Mouse (Mus musculus): ENCODE results near the gene Osbpl8. TPM values are rescaled to one million over a fixed set of nuclear protein-coding genes. Genes with fewer than 3 reads are reported as not detected.

Osbpl8 gene
- polyA plus RNA-seq, 1 experiment from 2014 or later = 6.2 TPM

DNA sequence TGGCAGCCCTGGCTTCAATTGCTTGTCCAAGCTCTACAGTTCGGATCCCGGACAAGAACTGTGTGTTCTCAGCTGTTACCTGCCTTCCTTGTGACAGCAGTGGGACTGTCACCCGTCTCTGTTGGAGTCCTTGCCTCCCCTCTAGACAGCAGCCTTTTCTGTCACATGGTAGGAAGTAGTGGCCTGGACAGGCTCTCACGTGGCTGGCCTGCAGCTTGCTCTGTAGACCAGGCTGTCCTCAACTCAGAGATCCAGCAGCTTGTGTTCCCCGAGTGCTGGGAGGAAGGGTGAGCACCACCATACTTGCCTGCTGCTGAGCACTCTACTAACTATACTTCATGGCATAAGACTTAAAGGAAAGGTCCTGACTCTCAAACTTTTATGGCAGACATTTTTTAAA, 87.1 kb downstream of the Osbpl8 start:
- Histone ChIP-seq H3K27ac (ENCODE audit: low read depth) (no peak overlapping the region), H3K4me1 (replicated peaks; ENCODE audit: control insufficient read depth, insufficient read depth, low read length) (0 out of 2 replicates have a peak, but pooled peaks cover 7% of the 10 kb centered on the region), H3K36me3 (ENCODE audit: control insufficient read depth, insufficient read depth, low read length) (no peaks in the 10 kb centered on the region), H3K9ac (ENCODE audit: low read length) (no peak overlapping the region), H3K9me3 (ENCODE audit: control insufficient read depth, low read length) (no peaks in the 10 kb centered on the region), H3K4me2 (ENCODE audit: low read length) (no peak overlapping the region), H3K27me3 (replicated peaks; ENCODE audit: control insufficient read depth, insufficient read depth, low read length) (no peaks in the 10 kb centered on the region), H3K4me3 (ENCODE audit: low read depth, low read length) (no peak overlapping the region)
- ATAC-seq (replicated peaks; ENCODE audit: low FRiP score, low TSS enrichment, low read depth) = no peak
- WGBS = 72% methylated on average over 5 of the region's 5 CpGs
- DNase-seq (ENCODE audit: low spot score) = no peak

DNA sequence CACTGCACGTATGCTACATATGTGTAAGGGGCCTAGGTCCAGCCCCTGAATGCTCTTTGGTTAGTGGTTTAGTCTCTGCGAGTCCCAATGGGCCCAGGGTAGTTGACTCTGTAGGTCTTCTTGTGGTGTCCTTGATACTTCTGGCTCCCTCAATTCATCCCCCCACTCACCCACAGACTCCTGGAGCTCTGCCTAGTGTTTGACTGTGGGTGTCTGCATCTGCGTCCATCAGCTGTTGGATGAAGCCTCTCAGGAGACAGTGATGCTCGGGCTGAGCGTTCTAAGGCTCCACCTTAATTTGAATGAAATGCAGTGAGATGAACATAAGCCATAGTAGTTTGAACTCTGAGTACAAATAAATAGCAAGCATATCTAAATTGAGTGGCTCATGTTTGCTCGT, 90.7 kb downstream of the Osbpl8 start:
- H3K36me3 ChIP-seq (ENCODE audit: control insufficient read depth, insufficient read depth, low read length) = no peaks in the 10 kb centered on the region
- ATAC-seq (replicated peaks; ENCODE audit: low FRiP score, low TSS enrichment, low read depth) (no peak), DNase-seq (ENCODE audit: low spot score) (no peak)
- H3K9ac ChIP-seq (ENCODE audit: low read length) = no peak overlapping the region
- no peaks in the 10 kb centered on the region for H3K27me3 ChIP-seq (replicated peaks; ENCODE audit: control insufficient read depth, insufficient read depth, low read length)
- no peaks in the 10 kb centered on the region for H3K9me3 ChIP-seq (ENCODE audit: control insufficient read depth, low read length)
- H3K4me2 ChIP-seq (ENCODE audit: low read length) = no peak overlapping the region
- 96% methylated on average over 6 of the region's 6 CpGs for WGBS
- no peaks in the 10 kb centered on the region for H3K4me1 ChIP-seq (replicated peaks; ENCODE audit: control insufficient read depth, insufficient read depth, low read length)
- no peak overlapping the region for H3K27ac ChIP-seq (ENCODE audit: low read depth)
- H3K4me3 ChIP-seq (ENCODE audit: low read depth, low read length) = no peak overlapping the region

DNA sequence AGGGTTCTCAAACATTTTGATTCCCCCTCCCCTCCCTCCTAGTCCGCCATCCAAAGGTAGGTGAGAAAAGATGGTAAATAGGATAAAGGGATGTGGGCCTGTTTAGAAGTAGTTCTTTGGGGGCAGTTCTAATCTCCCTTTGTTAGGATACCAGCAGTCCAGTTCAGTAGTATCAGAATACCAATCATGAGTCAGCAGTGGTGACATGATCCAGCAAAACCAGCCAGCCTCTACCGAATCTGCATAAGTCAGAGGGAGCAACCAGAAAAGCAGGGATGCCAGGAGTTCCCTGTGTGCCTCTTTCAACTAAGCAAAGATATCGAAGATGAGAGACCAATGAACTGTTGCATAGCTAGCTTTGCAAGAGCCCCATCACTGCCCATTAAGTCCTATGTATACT, 91.6 kb downstream of the Osbpl8 start:
- no peaks in the 10 kb centered on the region for H3K4me1 ChIP-seq (replicated peaks; ENCODE audit: control insufficient read depth, insufficient read depth, low read length)
- no peak overlapping the region for H3K9ac ChIP-seq (ENCODE audit: low read length)
- no peak overlapping the region for H3K4me3 ChIP-seq (ENCODE audit: low read depth, low read length)
- ATAC-seq (replicated peaks; ENCODE audit: low FRiP score, low TSS enrichment, low read depth) = no peak
- H3K27ac ChIP-seq (ENCODE audit: low read depth) = no peak overlapping the region
- no peaks in the 10 kb centered on the region for H3K9me3 ChIP-seq (ENCODE audit: control insufficient read depth, low read length)
- H3K27me3 ChIP-seq (replicated peaks; ENCODE audit: control insufficient read depth, insufficient read depth, low read length) = no peaks in the 10 kb centered on the region
- H3K36me3 ChIP-seq (ENCODE audit: control insufficient read depth, insufficient read depth, low read length) = no peaks in the 10 kb centered on the region
- H3K4me2 ChIP-seq (ENCODE audit: low read length) = no peak overlapping the region
- WGBS = 86% methylated on average over 3 of the region's 3 CpGs
- DNase-seq (ENCODE audit: low spot score) = no peak

DNA sequence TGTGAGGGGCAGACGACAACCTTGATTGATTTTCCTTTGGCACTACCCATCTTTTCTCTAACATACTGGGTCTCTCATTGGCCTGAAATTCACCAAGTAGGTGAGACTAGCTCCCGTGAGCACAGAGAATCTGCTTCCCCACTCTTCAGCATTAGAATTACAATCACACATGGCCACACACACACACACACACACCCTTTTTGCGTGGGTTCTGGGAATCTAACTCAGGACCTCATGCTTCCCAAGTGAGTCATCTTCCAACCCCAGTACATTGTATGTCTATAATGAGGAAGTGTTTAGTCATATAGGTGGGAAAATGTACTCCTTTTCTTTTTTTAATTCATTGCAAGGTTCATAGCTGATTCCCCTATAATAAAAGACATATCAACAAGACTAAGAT, 92.8 kb downstream of the Osbpl8 start:
- no peak overlapping the region for H3K27ac ChIP-seq (ENCODE audit: low read depth)
- no peak for DNase-seq (ENCODE audit: low spot score)
- 87% methylated on average over 3 of the region's 3 CpGs for WGBS
- no peaks in the 10 kb centered on the region for H3K36me3 ChIP-seq (ENCODE audit: control insufficient read depth, insufficient read depth, low read length)
- no peaks in the 10 kb centered on the region for H3K9me3 ChIP-seq (ENCODE audit: control insufficient read depth, low read length)
- no peaks in the 10 kb centered on the region for H3K4me1 ChIP-seq (replicated peaks; ENCODE audit: control insufficient read depth, insufficient read depth, low read length)
- H3K4me2 ChIP-seq (ENCODE audit: low read length) = no peak overlapping the region
- H3K9ac ChIP-seq (ENCODE audit: low read length) = no peak overlapping the region
- no peak overlapping the region for H3K4me3 ChIP-seq (ENCODE audit: low read depth, low read length)
- no peak for ATAC-seq (replicated peaks; ENCODE audit: low FRiP score, low TSS enrichment, low read depth)
- H3K27me3 ChIP-seq (replicated peaks; ENCODE audit: control insufficient read depth, insufficient read depth, low read length) = no peaks in the 10 kb centered on the region

DNA sequence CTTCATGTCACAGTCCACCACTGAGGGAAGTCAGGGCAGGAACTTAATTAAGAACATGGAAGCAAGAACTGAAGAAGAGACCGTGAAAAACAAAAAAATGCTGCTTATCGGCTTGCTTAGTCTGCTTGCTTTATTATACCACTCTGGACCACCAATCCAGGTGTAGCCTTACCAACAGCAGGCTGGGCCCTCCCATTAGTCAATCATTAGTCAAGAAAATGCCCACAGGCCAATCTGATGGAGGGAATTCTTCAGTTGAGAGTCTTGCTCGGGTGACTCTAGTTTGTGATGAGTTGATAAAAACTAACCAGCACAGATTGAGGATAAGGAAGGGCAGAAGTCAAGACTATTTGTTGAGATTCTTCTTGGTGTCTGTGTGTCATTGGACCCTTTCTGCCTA, 93.7 kb downstream of the Osbpl8 start:
- H3K4me2 ChIP-seq (ENCODE audit: low read length) = no peak overlapping the region
- H3K27ac ChIP-seq (ENCODE audit: low read depth) = no peak overlapping the region
- H3K9ac ChIP-seq (ENCODE audit: low read length) = no peak overlapping the region
- WGBS = 83% methylated on average over 3 of the region's 3 CpGs
- H3K27me3 ChIP-seq (replicated peaks; ENCODE audit: control insufficient read depth, insufficient read depth, low read length) = no peaks in the 10 kb centered on the region
- H3K9me3 ChIP-seq (ENCODE audit: control insufficient read depth, low read length) = no peaks in the 10 kb centered on the region
- no peaks in the 10 kb centered on the region for H3K4me1 ChIP-seq (replicated peaks; ENCODE audit: control insufficient read depth, insufficient read depth, low read length)
- DNase-seq (ENCODE audit: low spot score) = no peak
- no peak for ATAC-seq (replicated peaks; ENCODE audit: low FRiP score, low TSS enrichment, low read depth)
- no peaks in the 10 kb centered on the region for H3K36me3 ChIP-seq (ENCODE audit: control insufficient read depth, insufficient read depth, low read length)
- no peak overlapping the region for H3K4me3 ChIP-seq (ENCODE audit: low read depth, low read length)

DNA sequence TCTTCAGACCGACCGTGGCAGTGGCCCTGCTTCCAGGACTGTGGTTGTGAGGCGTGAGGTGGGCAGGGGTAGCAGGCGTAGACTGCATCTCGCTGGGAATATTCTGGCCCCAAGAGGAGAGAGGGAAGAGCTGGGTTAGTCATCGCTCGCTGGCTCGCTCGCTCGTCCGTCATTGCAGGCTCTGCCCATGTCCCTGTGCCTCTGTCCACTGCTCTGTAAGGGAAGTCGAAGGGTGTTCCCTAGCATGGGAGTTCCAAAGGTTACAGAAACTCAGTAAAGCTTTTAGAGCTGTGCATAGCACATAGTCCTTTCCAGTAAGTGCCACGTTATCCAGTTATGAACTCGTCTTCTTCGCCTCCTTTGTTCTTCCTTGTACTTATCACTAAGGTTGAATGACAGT, 107.1 kb downstream of the Osbpl8 start:
- H3K27me3 ChIP-seq (replicated peaks; ENCODE audit: control insufficient read depth, insufficient read depth, low read length) = no peaks in the 10 kb centered on the region
- peaks cover 24% of the 10 kb centered on the region for H3K36me3 ChIP-seq (ENCODE audit: control insufficient read depth, insufficient read depth, low read length)
- no peaks in the 10 kb centered on the region for H3K4me1 ChIP-seq (replicated peaks; ENCODE audit: control insufficient read depth, insufficient read depth, low read length)
- no peaks in the 10 kb centered on the region for H3K9me3 ChIP-seq (ENCODE audit: control insufficient read depth, low read length)
- H3K9ac ChIP-seq (ENCODE audit: low read length) = no peak overlapping the region
- no peak for ATAC-seq (replicated peaks; ENCODE audit: low FRiP score, low TSS enrichment, low read depth)
- H3K27ac ChIP-seq (ENCODE audit: low read depth) = no peak overlapping the region
- H3K4me2 ChIP-seq (ENCODE audit: low read length) = no peak overlapping the region
- 84% methylated on average over 15 of the region's 15 CpGs for WGBS
- DNase-seq (ENCODE audit: low spot score) = no peak
- H3K4me3 ChIP-seq (ENCODE audit: low read depth, low read length) = no peak overlapping the region

DNA sequence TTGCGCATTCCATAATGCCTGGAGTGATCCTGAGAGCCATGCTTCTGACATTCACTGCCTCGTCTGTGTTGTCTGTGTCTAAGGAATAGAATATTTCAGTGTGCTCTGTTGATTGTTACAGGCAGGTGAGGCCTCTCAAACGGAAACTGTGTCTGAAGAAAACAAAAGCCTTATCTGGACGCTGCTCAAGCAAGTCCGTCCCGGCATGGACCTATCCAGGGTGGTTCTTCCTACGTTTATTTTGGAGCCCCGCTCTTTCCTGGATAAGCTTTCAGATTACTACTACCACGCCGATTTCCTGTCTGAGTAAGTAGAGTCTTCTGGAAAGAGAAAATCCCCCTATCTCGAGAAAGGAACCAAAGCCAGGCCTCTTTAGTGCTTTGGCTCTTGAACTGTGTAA, 108.4 kb downstream of the Osbpl8 start:
- Histone ChIP-seq H3K9ac (ENCODE audit: low read length) (no peak overlapping the region), H3K4me3 (ENCODE audit: low read depth, low read length) (no peak overlapping the region), H3K27ac (ENCODE audit: low read depth) (no peak overlapping the region), H3K4me2 (ENCODE audit: low read length) (no peak overlapping the region), H3K27me3 (replicated peaks; ENCODE audit: control insufficient read depth, insufficient read depth, low read length) (no peaks in the 10 kb centered on the region), H3K36me3 (ENCODE audit: control insufficient read depth, insufficient read depth, low read length) (peaks cover 24% of the 10 kb centered on the region), H3K4me1 (replicated peaks; ENCODE audit: control insufficient read depth, insufficient read depth, low read length) (no peaks in the 10 kb centered on the region), H3K9me3 (ENCODE audit: control insufficient read depth, low read length) (no peaks in the 10 kb centered on the region)
- no peak for ATAC-seq (replicated peaks; ENCODE audit: low FRiP score, low TSS enrichment, low read depth)
- WGBS = 76% methylated on average over 11 of the region's 11 CpGs
- no peak for DNase-seq (ENCODE audit: low spot score)

DNA sequence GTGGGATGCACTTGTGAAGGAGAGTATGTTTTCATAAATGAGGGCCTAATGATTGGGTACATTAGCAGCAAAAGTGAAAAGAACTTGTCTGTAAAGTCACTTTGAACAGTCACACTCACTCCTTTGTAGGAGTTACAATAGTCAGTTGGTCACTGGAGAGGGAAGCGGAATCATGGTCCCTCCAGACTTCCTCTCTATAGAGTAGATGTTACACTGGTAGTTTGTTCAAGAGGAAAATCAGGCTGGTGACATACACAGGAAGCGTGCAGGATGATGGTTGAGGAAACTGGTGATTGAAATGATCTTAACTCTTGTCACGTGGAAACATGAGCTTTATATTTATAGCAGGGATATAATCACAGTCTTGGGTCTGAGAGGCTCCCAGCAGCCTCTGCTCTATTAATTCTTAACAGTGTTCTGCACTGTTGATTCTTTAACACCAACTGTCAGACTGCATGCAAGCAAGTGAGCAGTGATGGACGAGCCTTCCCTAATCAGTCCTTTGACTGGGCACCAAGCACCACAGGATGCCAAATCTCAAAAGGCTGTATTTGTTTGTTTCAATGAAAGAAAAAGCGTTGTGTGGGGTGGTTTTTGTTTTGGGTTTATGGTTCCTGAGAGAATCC, 109.0 kb downstream of the Osbpl8 start:
- Histone ChIP-seq H3K36me3 (ENCODE audit: control insufficient read depth, insufficient read depth, low read length) (peaks cover 24% of the 10 kb centered on the region), H3K4me1 (replicated peaks; ENCODE audit: control insufficient read depth, insufficient read depth, low read length) (no peaks in the 10 kb centered on the region), H3K27me3 (replicated peaks; ENCODE audit: control insufficient read depth, insufficient read depth, low read length) (no peaks in the 10 kb centered on the region), H3K27ac (ENCODE audit: low read depth) (no peak overlapping the region; the same call in 1 of the 2 replicates), H3K4me3 (ENCODE audit: low read depth, low read length) (no peak overlapping the region), H3K9me3 (ENCODE audit: control insufficient read depth, low read length) (no peaks in the 10 kb centered on the region), H3K4me2 (ENCODE audit: low read length) (no peak overlapping the region), H3K9ac (ENCODE audit: low read length) (no peak overlapping the region)
- ATAC-seq (replicated peaks; ENCODE audit: low FRiP score, low TSS enrichment, low read depth) = no peak
- no peak for DNase-seq (ENCODE audit: low spot score)
- WGBS = 71% methylated on average over 5 of the region's 5 CpGs

DNA sequence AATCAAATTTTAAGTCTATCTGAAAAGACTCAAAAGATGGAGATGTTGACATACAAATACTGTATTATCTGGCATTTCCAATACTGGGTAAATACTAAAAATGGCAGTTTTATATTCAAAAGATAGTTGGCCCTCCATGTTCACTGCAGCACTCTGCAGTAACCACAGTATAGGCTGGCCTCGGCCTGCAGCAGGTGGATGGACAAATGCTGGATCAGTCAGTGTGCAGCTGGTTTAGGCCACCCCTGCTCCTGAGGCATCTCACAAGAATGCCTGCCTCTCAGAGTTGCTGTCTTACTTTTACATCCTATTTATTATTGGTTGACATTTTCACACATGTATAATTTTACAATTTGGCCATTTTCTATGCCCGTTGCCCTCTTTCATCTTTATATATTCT, 111.3 kb downstream of the Osbpl8 start:
- H3K27ac ChIP-seq (ENCODE audit: low read depth) = no peak overlapping the region
- no peaks in the 10 kb centered on the region for H3K9me3 ChIP-seq (ENCODE audit: control insufficient read depth, low read length)
- ATAC-seq (replicated peaks; ENCODE audit: low FRiP score, low TSS enrichment, low read depth) (no peak), DNase-seq (ENCODE audit: low spot score) (no peak)
- 82% methylated on average over 2 of the region's 2 CpGs for WGBS
- no peak overlapping the region for H3K9ac ChIP-seq (ENCODE audit: low read length)
- no peak overlapping the region for H3K4me2 ChIP-seq (ENCODE audit: low read length)
- no peaks in the 10 kb centered on the region for H3K27me3 ChIP-seq (replicated peaks; ENCODE audit: control insufficient read depth, insufficient read depth, low read length)
- H3K36me3 ChIP-seq (ENCODE audit: control insufficient read depth, insufficient read depth, low read length) = peaks cover 27% of the 10 kb centered on the region
- no peak overlapping the region for H3K4me3 ChIP-seq (ENCODE audit: low read depth, low read length)
- no peaks in the 10 kb centered on the region for H3K4me1 ChIP-seq (replicated peaks; ENCODE audit: control insufficient read depth, insufficient read depth, low read length)
